Mouse (Mus musculus) mouse embryonic stem cell (cell line): Measurements from ENCODE around the gene Rps18.
"Not testable (repeated sequence)": the region's sequence is repeated elsewhere in the genome, so short reads cannot be mapped to it uniquely, and the experiment has no call there.

ENCODE experiments used
- in situ Hi-C, 2 experiments: fragments of 300-500 bp; cut with MboI; formaldehyde crosslinking; loops; 1 replicate in 1 of 2; 3 replicates in 1 of 2; pipeline ENCODE4 v1.14.3; 2019 to 2020; ENCODE audit warnings: low sequenced_read_pairs in 2 of 2, low pct_unique_long_range_greater_than_20kb in 1 of 2, mixed read lengths in 1 of 2; ENCODE audit not compliant: unreplicated experiment in 1 of 2

Rps18 gene

DNA sequence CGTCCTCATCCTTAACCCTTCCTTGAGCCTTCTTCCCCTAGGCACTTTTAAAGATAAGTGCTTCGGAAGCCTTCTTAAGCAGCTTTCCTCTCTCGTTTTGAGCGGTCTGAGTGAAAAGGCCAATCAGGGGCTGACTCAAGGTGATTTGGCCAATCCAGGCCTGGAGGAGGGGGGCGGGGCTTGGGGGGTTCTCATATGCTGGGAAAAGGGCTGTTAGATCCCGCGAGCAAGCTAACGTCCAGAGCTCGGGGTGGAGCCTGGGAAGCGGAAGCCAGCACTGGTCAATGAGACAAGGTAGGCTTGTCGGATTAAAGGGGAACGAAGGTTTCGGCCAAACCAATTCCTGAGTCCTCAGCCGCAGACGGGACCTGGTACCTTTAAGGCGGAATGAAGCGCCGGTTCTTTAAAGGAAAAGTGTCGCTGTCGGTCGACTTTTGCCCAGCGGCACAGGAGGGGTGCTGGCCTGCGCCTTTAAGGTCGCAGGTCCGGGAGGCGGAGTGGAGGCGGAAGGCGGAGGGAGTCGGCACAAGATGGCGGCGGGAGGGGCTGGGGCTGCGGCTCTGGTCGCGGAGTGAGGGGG, 40.0 kb downstream of the Rps18 start, which contains the start of the genes Tapbp and Zbtb22:
Gene Tapbp (plus strand): TSS at position 229 of the 580 bp plus-strand sequence.
Gene Zbtb22 (plus strand): TSS at position 234 of the 580 bp plus-strand sequence.
- in situ Hi-C loops: no loop called here

- in situ Hi-C loops: no loop called here
These were observed 40.8 kb downstream of the Rps18 start for GRCm38 (mm10) chr17:33914969-33915391.

DNA sequence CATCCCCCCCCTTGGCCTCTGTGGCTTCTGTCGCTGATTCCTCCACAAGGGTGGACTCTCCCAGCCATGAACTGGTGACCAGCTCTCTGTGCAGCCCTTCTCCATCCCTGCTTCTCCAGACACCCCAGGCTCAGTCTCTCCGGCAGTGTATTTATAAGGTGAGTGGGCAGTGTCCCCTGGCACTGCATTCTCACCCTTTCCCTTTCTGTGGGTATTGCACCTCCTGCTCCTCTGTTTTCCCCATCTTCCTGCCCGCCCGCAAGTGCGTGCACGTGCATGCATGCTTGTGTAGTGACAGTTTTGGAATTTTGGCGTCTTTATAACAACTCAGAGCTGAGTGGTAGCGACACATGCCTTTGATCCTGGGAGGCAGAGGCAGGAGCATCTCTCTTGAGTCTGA, 41.9 kb downstream of the Rps18 start:
- in situ Hi-C loops: no loop called here

- in situ Hi-C loops: no loop called here
These were observed 42.5 kb downstream of the Rps18 start for GRCm38 (mm10) chr17:33913264-33913663.

DNA sequence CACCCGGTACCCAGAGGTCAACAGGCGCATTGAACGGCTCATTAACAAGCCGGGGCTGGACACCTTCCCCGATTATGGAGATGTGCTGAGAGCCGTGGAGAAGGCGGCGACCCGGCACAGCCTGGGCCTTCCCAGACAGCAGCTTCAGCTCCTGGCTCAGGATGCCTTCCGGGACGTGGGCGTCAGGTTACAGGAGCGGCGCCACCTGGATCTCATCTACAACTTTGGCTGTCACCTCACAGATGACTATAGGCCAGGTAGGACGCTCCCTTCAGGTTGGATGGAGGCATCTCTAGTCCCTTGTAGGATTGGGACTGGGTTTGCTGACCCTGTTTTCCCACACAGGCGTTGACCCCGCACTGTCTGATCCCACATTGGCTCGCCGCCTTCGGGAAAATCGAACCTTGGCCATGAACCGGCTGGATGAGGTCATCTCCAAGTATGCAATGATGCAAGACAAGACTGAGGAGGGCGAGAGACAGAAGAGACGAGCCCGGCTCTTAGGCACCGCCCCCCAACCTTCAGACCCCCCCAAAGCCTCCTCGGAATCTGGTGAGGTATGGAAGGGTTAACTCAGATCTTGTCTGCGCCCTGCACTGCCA, 43.9 kb downstream of the Rps18 start:
- in situ Hi-C loops: no loop called here

GRCm38 (mm10) chr17:33911052-33911812, 44.6 kb downstream of the Rps18 start:
- in situ Hi-C loops: no loop called here

DNA sequence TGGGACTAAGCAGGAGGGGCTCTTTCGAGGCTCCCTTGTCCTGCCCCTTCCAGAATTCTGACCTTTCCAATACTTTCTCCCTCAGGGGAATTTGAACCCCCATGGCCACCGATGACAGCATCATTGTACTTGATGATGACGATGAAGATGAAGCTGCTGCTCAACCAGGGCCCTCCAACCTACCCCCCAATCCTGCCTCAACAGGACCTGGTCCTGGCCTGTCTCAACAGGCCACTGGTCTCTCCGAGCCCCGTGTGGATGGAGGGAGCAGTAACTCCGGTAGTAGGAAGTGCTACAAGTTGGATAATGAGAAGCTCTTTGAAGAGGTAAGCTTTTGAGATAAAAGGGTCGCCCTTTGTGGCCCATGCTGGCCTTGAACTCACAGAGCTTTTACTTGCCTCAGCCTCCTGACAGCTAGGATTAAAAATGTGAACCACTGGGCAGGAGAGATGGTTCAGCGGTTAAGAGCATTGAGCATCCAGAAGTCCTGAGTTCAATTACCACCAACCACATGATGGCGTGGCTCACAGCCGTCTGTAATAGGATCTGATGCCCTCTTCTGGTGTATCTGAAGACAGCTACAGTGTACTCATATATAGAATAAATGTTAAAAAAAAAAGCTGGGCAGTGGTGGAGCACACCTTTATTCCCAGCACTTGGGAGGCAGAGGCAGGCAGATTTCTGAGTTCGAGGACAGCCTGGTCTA, 45.3 kb downstream of the Rps18 start:
- in situ Hi-C loops: no loop called here

DNA sequence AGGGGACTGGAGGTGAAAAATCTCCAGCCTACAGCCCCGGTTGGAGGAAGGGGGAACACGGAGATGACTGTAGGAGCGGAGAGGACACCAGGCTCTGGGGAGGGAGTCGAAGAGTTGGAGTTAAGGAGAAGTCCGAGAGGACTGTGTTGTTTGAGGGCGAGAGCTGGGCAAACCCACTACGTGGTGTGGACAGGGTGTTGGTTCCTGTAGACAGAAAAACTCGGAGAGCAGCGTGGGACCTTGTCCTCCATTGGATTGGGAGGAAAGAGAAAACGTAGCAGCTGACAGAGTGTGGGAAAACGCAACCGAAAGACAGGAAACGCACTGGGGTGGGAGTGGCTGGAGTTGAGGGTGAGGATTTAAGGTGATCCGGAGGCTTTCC, 45.9 kb downstream of the Rps18 start:
- in situ Hi-C loops: no loop called here

DNA sequence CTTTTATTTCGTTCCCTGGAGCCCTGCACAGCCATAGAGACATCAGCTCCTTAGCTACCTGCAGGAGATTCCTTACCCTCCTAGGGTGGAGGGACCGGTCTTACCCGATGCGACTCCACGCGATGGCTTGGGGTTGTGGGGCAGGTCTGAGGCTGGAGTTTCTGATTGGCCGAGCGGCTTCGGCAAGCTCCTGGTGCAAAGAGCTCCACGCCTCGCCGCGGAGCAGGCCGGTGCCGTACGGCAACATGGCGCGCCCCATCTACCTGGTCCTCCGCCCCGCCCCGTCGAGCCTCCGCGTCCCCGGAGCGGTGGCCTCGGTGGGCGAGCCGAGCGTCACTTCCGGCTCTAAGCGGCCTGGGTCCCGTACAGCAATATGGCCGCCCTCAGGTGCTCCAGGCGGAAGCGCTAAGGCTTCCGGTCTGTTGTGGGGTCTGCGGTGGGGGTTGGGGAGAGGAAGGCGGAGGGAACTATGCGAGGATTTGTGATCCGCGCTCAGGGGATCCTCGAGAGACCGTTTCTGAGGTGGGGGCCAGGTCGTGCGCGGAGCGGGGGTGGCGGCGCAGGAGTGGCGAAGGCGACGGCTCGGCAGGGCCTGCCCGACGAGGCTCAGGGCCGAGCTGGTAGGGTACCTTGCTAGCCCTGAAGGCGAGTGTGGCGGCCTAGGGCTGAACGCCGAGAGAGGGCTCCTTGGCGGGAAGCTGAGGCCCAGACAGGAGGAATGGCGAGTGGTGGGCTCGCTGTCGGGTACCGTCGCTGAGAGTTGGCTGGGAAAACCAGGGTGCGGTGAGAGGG, 46.5 kb downstream of the Rps18 start, which contains the start of gene Daxx:
Gene Daxx (plus strand): TSS at position 338 of the 792 bp plus-strand sequence.
- in situ Hi-C loops: no loop called here

DNA sequence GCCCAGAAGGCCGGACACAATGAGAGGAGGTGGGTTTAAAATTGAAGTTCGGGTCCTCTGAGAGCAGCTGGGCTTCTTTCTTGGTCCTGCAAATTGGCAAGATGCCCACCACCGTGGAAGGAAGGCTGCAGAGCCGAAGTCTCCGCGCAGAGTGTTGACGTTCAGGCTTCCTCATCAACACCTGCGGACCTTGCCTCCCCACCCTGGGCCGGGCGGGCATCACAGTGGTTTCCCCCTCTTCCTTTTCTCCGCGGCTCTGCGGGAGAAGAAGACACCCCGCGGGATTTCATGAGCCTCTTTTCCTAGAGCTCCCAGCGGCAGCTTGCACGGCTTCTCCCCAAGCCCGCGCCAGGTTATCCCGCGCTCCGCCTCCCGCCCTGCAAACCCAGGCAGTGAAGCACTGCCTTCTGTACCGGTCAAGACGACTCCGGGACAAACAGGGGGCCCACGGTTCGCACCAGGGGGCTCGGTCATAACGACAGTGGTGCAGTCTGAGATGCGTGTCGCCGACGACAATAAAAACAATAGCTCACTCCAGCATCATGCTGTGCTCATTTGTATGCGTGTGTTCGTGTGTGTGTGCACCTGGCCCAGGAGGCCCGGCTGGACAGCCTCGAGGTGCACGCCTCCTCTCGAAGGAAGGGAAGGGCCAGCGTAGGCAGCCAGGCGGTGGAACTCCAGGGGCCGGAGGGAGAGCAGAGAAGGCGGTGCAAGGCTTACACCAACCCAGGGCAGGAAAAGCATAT, 47.3 kb downstream of the Rps18 start:
- in situ Hi-C loops: no loop called here

GRCm38 (mm10) chr17:33904835-33905234, 51.0 kb downstream of the Rps18 start, which contains the start of gene Platr17:
Gene Platr17 (plus strand): TSS chr17:33905135.
- in situ Hi-C loops: not testable (repeated sequence)

DNA sequence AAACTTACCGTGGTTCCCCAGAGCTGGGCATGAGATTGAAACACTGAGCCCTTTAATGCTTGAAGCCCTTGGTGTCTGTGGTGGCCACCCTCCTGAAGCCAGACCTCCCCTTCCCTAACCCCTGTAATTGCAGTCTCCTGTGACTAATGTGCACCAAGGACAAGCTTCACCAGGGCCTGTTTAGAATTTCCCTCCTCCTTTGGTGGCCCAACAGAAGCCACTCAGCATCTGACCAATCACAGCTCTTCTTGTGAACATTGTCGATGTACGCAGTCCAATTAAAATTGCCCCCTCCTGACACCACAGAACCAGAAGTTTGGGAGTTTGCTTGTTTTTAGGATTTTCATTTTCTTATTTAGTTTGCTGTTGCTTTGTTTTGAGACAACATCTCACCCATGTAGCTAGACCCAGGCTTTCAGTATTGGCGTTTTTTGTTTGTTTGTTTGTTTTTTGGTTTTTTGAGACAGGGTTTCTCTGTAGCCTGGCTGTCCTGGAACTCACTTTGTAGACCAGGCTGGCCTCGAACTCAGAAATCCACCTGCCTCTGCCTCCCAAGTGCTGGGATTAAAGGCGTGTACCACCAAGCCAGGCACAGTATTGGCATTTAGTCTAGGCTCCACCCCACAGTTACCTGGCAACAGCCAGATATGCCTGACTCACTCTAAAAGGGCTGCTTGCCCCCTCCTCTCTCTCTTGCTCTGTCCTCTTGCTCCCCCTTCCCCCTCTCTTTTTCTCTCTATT, 51.7 kb downstream of the Rps18 start:
- in situ Hi-C loops: not testable (repeated sequence)

GRCm38 (mm10) chr17:33902491-33902890, 53.3 kb downstream of the Rps18 start:
- in situ Hi-C loops: no loop called here

GRCm38 (mm10) chr17:33902079-33902478, 53.7 kb downstream of the Rps18 start:
- in situ Hi-C loops: no loop called here
